Mouse (Mus musculus): ENCODE results near the gene Gtf2f1. TPM values are rescaled to one million over a fixed set of nuclear protein-coding genes. Genes with fewer than 3 reads are reported as not detected.

The Gtf2f1 gene
- polyA plus RNA-seq, 1 experiment from 2014 or later = 65.6 TPM

- no peak for ATAC-seq (ENCODE audit: low FRiP score)
- Histone ChIP-seq H3K4me2 (replicated peaks; ENCODE audit: low read depth, low read length) (no peak overlapping the region), H3K27ac (ENCODE audit: low read depth, low read length) (no peak overlapping the region), H3K9me3 (ENCODE audit: control insufficient read depth, low read length) (no peaks in the 10 kb centered on the region), H3K4me3 (ENCODE audit: low read depth, low read length) (no peak overlapping the region), H3K27me3 (ENCODE audit: control insufficient read depth, insufficient read depth, low read length) (no peaks in the 10 kb centered on the region; the same call in 1 of the 2 replicates), H3K9ac (ENCODE audit: low read depth, low read length) (no peak overlapping the region), H3K4me1 (replicated peaks; ENCODE audit: control insufficient read depth, insufficient read depth, low read length) (peaks cover 5% of the 10 kb centered on the region; the same call in 1 of the 2 replicates), H3K36me3 (ENCODE audit: control insufficient read depth, insufficient read depth, low read length) (no peaks in the 10 kb centered on the region)
- no peak for DNase-seq (ENCODE audit: low spot score)
- WGBS = 90% methylated on average over 3 of the region's 3 CpGs
Observed at GRCm38 (mm10) chr17:56986105-56986805, 24.8 kb downstream of the Gtf2f1 start.

GRCm38 (mm10) chr17:56985656-56986055, 25.4 kb downstream of the Gtf2f1 start:
- no peak overlapping the region for H3K9ac ChIP-seq (ENCODE audit: low read depth, low read length)
- H3K4me2 ChIP-seq (replicated peaks; ENCODE audit: low read depth, low read length) = no peak overlapping the region
- DNase-seq (ENCODE audit: low spot score) (no peak), ATAC-seq (ENCODE audit: low FRiP score) (no peak)
- H3K27ac ChIP-seq (ENCODE audit: low read depth, low read length) = no peak overlapping the region
- H3K4me1 ChIP-seq (replicated peaks; ENCODE audit: control insufficient read depth, insufficient read depth, low read length) = no peaks in the 10 kb centered on the region
- 75% methylated on average over 3 of the region's 3 CpGs for WGBS
- no peak overlapping the region for H3K4me3 ChIP-seq (ENCODE audit: low read depth, low read length)
- H3K36me3 ChIP-seq (ENCODE audit: control insufficient read depth, insufficient read depth, low read length) = no peaks in the 10 kb centered on the region
- no peaks in the 10 kb centered on the region for H3K27me3 ChIP-seq (ENCODE audit: control insufficient read depth, insufficient read depth, low read length)
- H3K9me3 ChIP-seq (ENCODE audit: control insufficient read depth, low read length) = no peaks in the 10 kb centered on the region

- WGBS = 82% methylated on average over 9 of the region's 9 CpGs
- no peaks in the 10 kb centered on the region for H3K4me1 ChIP-seq (replicated peaks; ENCODE audit: control insufficient read depth, insufficient read depth, low read length)
- no peaks in the 10 kb centered on the region for H3K36me3 ChIP-seq (ENCODE audit: control insufficient read depth, insufficient read depth, low read length)
- no peak overlapping the region for H3K27ac ChIP-seq (ENCODE audit: low read depth, low read length)
- H3K4me3 ChIP-seq (ENCODE audit: low read depth, low read length) = no peak overlapping the region
- no peaks in the 10 kb centered on the region for H3K27me3 ChIP-seq (ENCODE audit: control insufficient read depth, insufficient read depth, low read length)
- no peak for ATAC-seq (ENCODE audit: low FRiP score)
- no peaks in the 10 kb centered on the region for H3K9me3 ChIP-seq (ENCODE audit: control insufficient read depth, low read length)
- no peak overlapping the region for H3K9ac ChIP-seq (ENCODE audit: low read depth, low read length)
- H3K4me2 ChIP-seq (replicated peaks; ENCODE audit: low read depth, low read length) = no peak overlapping the region
- no peak for DNase-seq (ENCODE audit: low spot score)
Observed at GRCm38 (mm10) chr17:56984886-56985285, 26.2 kb downstream of the Gtf2f1 start.

GRCm38 (mm10) chr17:56982013-56982412, 29.1 kb downstream of the Gtf2f1 start, which contains the start of gene Acer1:
Gene Acer1, minus strand, starts transcription at chr17:56982126.
- H3K4me3 ChIP-seq (ENCODE audit: low read depth, low read length) = no peak within 1 kb of the TSS
- ATAC-seq (ENCODE audit: low FRiP score) (no peak), DNase-seq (ENCODE audit: low spot score) (no peak)
- no peaks in the 10 kb centered on the region for H3K27me3 ChIP-seq (ENCODE audit: control insufficient read depth, insufficient read depth, low read length)
- H3K36me3 ChIP-seq (ENCODE audit: control insufficient read depth, insufficient read depth, low read length) = no peaks in the 10 kb centered on the region
- WGBS = 78% methylated on average over 5 of the region's 5 CpGs
- no peak within 1 kb of the TSS for H3K4me2 ChIP-seq (replicated peaks; ENCODE audit: low read depth, low read length)
- no peaks in the 10 kb centered on the region for H3K9me3 ChIP-seq (ENCODE audit: control insufficient read depth, low read length)
- no peak within 1 kb of the TSS for H3K27ac ChIP-seq (ENCODE audit: low read depth, low read length)
- no peak within 1 kb of the TSS for H3K9ac ChIP-seq (ENCODE audit: low read depth, low read length)
- H3K4me1 ChIP-seq (replicated peaks; ENCODE audit: control insufficient read depth, insufficient read depth, low read length) = no peaks in the 10 kb centered on the region

- Histone ChIP-seq H3K4me2 (replicated peaks; ENCODE audit: low read depth, low read length) (no peak overlapping the region), H3K27me3 (ENCODE audit: control insufficient read depth, insufficient read depth, low read length) (no peaks in the 10 kb centered on the region), H3K27ac (ENCODE audit: low read depth, low read length) (no peak overlapping the region), H3K4me3 (ENCODE audit: low read depth, low read length) (no peak overlapping the region), H3K36me3 (ENCODE audit: control insufficient read depth, insufficient read depth, low read length) (no peaks in the 10 kb centered on the region), H3K9me3 (ENCODE audit: control insufficient read depth, low read length) (no peaks in the 10 kb centered on the region), H3K9ac (ENCODE audit: low read depth, low read length) (no peak overlapping the region), H3K4me1 (replicated peaks; ENCODE audit: control insufficient read depth, insufficient read depth, low read length) (no peaks in the 10 kb centered on the region)
- DNase-seq (ENCODE audit: low spot score) (no peak), ATAC-seq (ENCODE audit: low FRiP score) (no peak)
- 84% methylated on average over 7 of the region's 7 CpGs for WGBS
Observed at GRCm38 (mm10) chr17:56981049-56981448, 30.0 kb downstream of the Gtf2f1 start.

GRCm38 (mm10) chr17:56979524-56979923, 31.6 kb downstream of the Gtf2f1 start:
- Histone ChIP-seq H3K27ac (ENCODE audit: low read depth, low read length) (no peak overlapping the region), H3K27me3 (ENCODE audit: control insufficient read depth, insufficient read depth, low read length) (no peaks in the 10 kb centered on the region), H3K4me1 (replicated peaks; ENCODE audit: control insufficient read depth, insufficient read depth, low read length) (no peaks in the 10 kb centered on the region), H3K9me3 (ENCODE audit: control insufficient read depth, low read length) (no peaks in the 10 kb centered on the region), H3K4me3 (ENCODE audit: low read depth, low read length) (no peak overlapping the region), H3K36me3 (ENCODE audit: control insufficient read depth, insufficient read depth, low read length) (no peaks in the 10 kb centered on the region), H3K4me2 (replicated peaks; ENCODE audit: low read depth, low read length) (no peak overlapping the region), H3K9ac (ENCODE audit: low read depth, low read length) (no peak overlapping the region)
- 39% methylated on average over 7 of the region's 8 CpGs for WGBS
- DNase-seq (ENCODE audit: low spot score) = no peak
- ATAC-seq (ENCODE audit: low FRiP score) = no peak

GRCm38 (mm10) chr17:56976531-56977390, 34.3 kb downstream of the Gtf2f1 start:
- no peak for DNase-seq (ENCODE audit: low spot score)
- Histone ChIP-seq H3K9ac (ENCODE audit: low read depth, low read length) (no peak overlapping the region), H3K4me1 (replicated peaks; ENCODE audit: control insufficient read depth, insufficient read depth, low read length) (no peaks in the 10 kb centered on the region), H3K36me3 (ENCODE audit: control insufficient read depth, insufficient read depth, low read length) (no peaks in the 10 kb centered on the region), H3K9me3 (ENCODE audit: control insufficient read depth, low read length) (no peaks in the 10 kb centered on the region), H3K4me2 (replicated peaks; ENCODE audit: low read depth, low read length) (no peak overlapping the region), H3K27ac (ENCODE audit: low read depth, low read length) (no peak overlapping the region), H3K27me3 (ENCODE audit: control insufficient read depth, insufficient read depth, low read length) (no peaks in the 10 kb centered on the region), H3K4me3 (ENCODE audit: low read depth, low read length) (no peak overlapping the region)
- no peak for ATAC-seq (ENCODE audit: low FRiP score)
- WGBS = 77% methylated on average over 8 of the region's 8 CpGs

- H3K9ac ChIP-seq (ENCODE audit: low read depth, low read length) = no peak overlapping the region
- H3K27me3 ChIP-seq (ENCODE audit: control insufficient read depth, insufficient read depth, low read length) = no peaks in the 10 kb centered on the region
- H3K27ac ChIP-seq (ENCODE audit: low read depth, low read length) = no peak overlapping the region
- WGBS = 74% methylated on average over 3 of the region's 3 CpGs
- H3K36me3 ChIP-seq (ENCODE audit: control insufficient read depth, insufficient read depth, low read length) = no peaks in the 10 kb centered on the region
- no peak overlapping the region for H3K4me3 ChIP-seq (ENCODE audit: low read depth, low read length)
- H3K4me1 ChIP-seq (replicated peaks; ENCODE audit: control insufficient read depth, insufficient read depth, low read length) = no peaks in the 10 kb centered on the region
- no peak overlapping the region for H3K4me2 ChIP-seq (replicated peaks; ENCODE audit: low read depth, low read length)
- H3K9me3 ChIP-seq (ENCODE audit: control insufficient read depth, low read length) = no peaks in the 10 kb centered on the region
- no peak for ATAC-seq (ENCODE audit: low FRiP score)
- DNase-seq (ENCODE audit: low spot score) = no peak
Observed at GRCm38 (mm10) chr17:56975391-56975790, 35.7 kb downstream of the Gtf2f1 start.

Data from hindbrain, embryonic 11.5 days (tissue).